Mouse (Mus musculus) B cell, adult 67 days (primary cell): ENCODE measurements around the gene Crym. TPM values are rescaled to one million over a fixed set of nuclear protein-coding genes. Genes with fewer than 3 reads are reported as not detected.

ENCODE experiments used
- total RNA-seq, 2 experiments: library from RNA; stranded (reverse); gene quantifications; 4 replicates each; pipeline ENCODE4 v1.2.4; 2023

Gene Crym
- total RNA-seq = not detected

DNA sequence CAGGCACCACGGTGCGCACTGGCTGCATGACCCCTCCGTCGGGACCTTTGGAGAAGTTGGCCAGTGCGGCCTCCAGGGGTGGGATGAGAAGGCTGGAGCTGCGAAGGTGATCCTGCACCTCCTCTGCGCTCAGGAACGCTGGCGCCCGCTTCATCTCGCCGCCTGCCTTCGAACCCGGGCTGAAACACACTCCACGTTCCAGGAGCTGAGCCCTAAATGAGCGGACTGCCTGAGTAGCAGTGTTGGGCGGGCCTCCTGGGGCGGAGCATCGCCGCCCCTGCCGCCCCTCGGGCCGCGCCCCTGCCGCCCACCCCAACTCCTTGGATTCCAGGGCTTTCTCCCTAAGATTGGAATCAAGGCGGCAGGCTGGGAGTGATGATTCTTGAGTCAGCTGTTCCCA is at the start of gene Crym:
Gene Crym, minus strand, starts transcription at position 341 of the 400 bp plus-strand sequence.

DNA sequence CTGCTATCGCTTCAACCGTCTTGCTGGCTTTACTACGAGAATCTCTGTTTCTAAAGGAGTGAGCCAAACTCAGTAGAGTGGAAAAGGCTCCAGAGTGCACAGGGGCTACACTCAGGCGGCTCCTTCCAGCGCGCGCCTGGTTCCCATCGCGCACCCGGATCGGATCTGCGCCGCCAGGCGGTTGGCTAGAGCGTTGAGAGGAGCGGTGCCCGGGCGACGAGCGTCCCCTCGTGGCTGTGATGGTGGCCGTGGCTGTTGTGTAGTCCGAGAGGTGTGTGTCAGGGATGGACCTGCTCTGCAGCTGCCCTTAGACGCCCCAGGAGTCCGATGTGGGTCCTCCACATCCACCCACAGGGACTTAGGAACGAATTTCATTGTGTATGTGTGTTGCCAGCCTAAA is 1.9 kb upstream of the Crym start, which contains the start of gene Abca14:
Gene Abca14, plus strand, starts transcription at position 173 of the 400 bp plus-strand sequence.

DNA sequence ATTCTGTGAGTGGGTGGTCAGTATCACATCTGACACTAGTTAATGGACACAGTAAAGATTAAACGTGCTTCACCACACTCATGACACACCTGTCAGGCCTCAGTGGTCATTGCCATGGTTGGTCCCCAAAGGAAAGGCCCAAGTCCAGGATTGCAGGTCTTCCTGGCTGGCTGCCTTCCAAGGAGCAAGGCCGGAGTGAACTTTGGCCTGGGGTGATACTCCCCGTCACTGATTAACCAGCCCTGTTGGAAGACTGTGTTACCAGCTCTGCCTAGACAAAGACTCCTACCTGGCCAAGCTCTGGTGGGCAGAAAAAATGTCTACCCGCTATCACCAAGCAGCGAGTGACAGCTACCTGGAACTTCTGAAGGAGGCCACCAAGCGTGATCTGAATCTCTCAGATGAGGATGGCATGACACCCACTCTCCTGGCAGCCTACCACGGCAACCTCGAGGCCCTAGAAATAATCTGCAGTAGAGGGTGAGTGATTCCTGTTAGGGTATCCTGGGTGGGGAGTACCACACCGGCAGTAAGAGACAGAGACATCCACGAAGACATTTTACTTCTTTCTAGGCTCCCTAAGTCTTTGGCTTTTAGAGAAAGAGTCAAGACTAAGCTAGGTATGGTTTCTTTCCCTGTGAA is 28.2 kb downstream of the Crym start, which contains the start of gene Anks4b:
Gene Anks4b, plus strand, starts transcription at position 256 of the 642 bp plus-strand sequence.

DNA sequence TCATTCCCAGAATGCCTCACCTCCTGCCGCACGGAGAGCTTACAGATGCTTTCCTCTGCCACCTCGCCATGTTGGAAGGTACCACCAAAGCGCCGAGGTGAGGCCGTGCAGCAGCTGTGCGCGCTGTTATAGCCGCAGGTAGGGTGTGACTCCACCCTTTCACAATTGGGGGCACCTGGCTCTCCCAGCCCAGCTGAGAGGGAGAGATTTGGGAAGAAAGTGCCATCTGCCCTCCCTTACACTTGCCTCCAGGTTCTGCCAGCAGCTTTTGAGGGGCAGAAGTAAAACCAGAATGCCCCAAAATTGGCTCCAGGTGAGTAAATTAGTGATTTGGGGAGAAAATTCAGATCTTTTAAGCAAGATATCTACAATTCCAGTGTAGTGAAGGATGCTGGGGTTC is 56.7 kb downstream of the Crym start, which contains the start of gene Zp2:
Gene Zp2, minus strand, starts transcription at position 101 of the 400 bp plus-strand sequence.

Other genes starting within 250 kb of the Crym start
- gene Dnah3, start 106.8 kb downstream of the Crym start, total RNA-seq = not detected
- under 1 TPM; 0.61 to 0.65 TPM for gene Tmem159, start 99.8 kb downstream of the Crym start, total RNA-seq
- not detected for gene Zp2, start 56.8 kb downstream of the Crym start, total RNA-seq
- not detected for gene Anks4b, start 28.3 kb downstream of the Crym start, total RNA-seq
- gene Abca14, start 1.9 kb upstream of the Crym start, total RNA-seq = not detected
- not detected for gene Abca15, start 126.6 kb upstream of the Crym start, total RNA-seq
- gene Abca16, start 207.5 kb upstream of the Crym start, total RNA-seq = not detected